Comparison of ENCODE assay signal across 8 mouse cellular contexts in the genomic region with DNA sequence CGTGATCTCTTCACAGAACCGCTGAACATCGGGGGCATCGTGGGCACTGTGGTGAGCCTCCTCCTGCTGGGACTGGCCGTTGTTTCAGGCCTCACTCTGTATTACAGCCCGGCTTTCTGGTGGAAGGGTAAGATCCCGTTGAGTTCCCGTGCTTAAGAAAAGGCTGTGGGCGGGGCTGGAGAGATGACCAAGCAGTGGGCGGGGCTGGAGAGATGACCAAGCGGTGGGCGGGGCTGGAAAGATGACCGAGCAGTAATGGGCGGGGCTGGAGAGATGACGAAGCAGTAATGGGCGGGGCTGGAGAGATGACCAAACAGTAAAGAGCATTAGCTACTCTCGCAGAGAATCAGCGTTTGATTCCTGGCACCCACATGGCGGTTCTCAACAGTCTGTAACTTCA. TPM values are rescaled to one million over a fixed set of nuclear protein-coding genes. Genes with fewer than 3 reads are reported as not detected.
DNase-seq lines count a peak whose midpoint lies in the region; ATAC-seq lines count a peak whose summit lies in the region.

No protein-coding gene starts in this region.

- H3K4me3 ChIP-seq in kidney, embryonic 15.5 days (replicated peaks), result no peak overlapping the region

- 38% methylated on average over 19 of the region's 19 CpGs for WGBS in kidney, embryonic 15.5 days

- H3K27ac ChIP-seq in kidney, embryonic 15.5 days, result no peak overlapping the region

- peak; percentile 66 to 74 for DNase-seq in spleen, postnatal 4 days (ENCODE audit: low spot score in 2 of 2)
- no peak for DNase-seq in spleen, adult 12 weeks (ENCODE audit: low spot score)
- peak; percentile 87 for DNase-seq in embryo, embryonic 10.5 days (ENCODE audit: low spot score)
- DNase-seq in lung, adult 18-20 months, result peak; percentile 71 to 77
- DNase-seq in retina, embryonic 14.5 days (ENCODE audit: low spot score), result peak; percentile 75
- DNase-seq in thymus, postnatal 10 days (ENCODE audit: low spot score in 2 of 2), result no peak

- H3K27me3 ChIP-seq in kidney, embryonic 15.5 days, result no peaks in the 10 kb centered on the region

- H3K36me3 ChIP-seq in kidney, embryonic 15.5 days, result peaks cover 28% of the 10 kb centered on the region

- H3K4me1 ChIP-seq in kidney, embryonic 15.5 days, result peaks cover 11% of the 10 kb centered on the region; the same call in 1 of the 2 replicates

- peak; percentile 68 for ATAC-seq in granulocyte monocyte progenitor cell, adult 5-6 weeks (replicated peaks; ENCODE audit: poor library complexity, severe bottlenecking)
- ATAC-seq in kidney, embryonic 15.5 days (replicated peaks; ENCODE audit: low FRiP score), result no peak

- H3K9me3 ChIP-seq in kidney, embryonic 15.5 days (replicated peaks), result no peaks in the 10 kb centered on the region

- no peak overlapping the region for H3K9ac ChIP-seq in kidney, embryonic 15.5 days

- H3K4me2 ChIP-seq in kidney, embryonic 15.5 days, result 0 out of 2 replicates have a peak overlapping the region, but pooled peaks have one; percentile 10

RNA-seq across cellular contexts. Expression of gene Wsb2, which starts 8.8 kb away (rescaled TPM):
- total RNA-seq in granulocyte monocyte progenitor cell, adult 5-6 weeks (2014; fragmentation: Nextera tagmentation), result 12.4 and 13.1 TPM in 2 replicates
- 7.4 and 15.2 TPM in 2 replicates for total RNA-seq in granulocyte monocyte progenitor cell, adult 5-6 weeks (2017)
- 67.7 and 69.5 TPM in 2 replicates for polyA plus RNA-seq in kidney, embryonic 15.5 days (2015; fragmentation: Nextera tagmentation; extraction: Ambion mirVana)

RNA-seq across cellular contexts. Expression of gene Vsig10, which starts 29.4 kb away (rescaled TPM):
- total RNA-seq in granulocyte monocyte progenitor cell, adult 5-6 weeks (2014; fragmentation: Nextera tagmentation), result 0.92 and 2.9 TPM in 2 replicates
- 0.56 and 1.5 TPM in 2 replicates for total RNA-seq in granulocyte monocyte progenitor cell, adult 5-6 weeks (2017)
- 14.2 and 15.9 TPM in 2 replicates for polyA plus RNA-seq in kidney, embryonic 15.5 days (2015; fragmentation: Nextera tagmentation; extraction: Ambion mirVana)

RNA-seq across cellular contexts. Expression of gene Rfc5, which starts 40.6 kb away (rescaled TPM):
- total RNA-seq in granulocyte monocyte progenitor cell, adult 5-6 weeks (2014; fragmentation: Nextera tagmentation), result 56.5 and 65.6 TPM in 2 replicates
- 57.2 and 65.2 TPM in 2 replicates for total RNA-seq in granulocyte monocyte progenitor cell, adult 5-6 weeks (2017)
- 110 and 128 TPM in 2 replicates for polyA plus RNA-seq in kidney, embryonic 15.5 days (2015; fragmentation: Nextera tagmentation; extraction: Ambion mirVana)

Comparison
In these comparisons a context has a peak if more than half of its experiments do, and no peak if none do; other contexts are left out.
1. DNase-seq: peak in spleen, postnatal 4 days (2 of 2), embryo, embryonic 10.5 days (single experiment), lung, adult 18-20 months (2 of 2) and retina, embryonic 14.5 days (single experiment); none in spleen, adult 12 weeks (single experiment) and thymus, postnatal 10 days (0 of 2).